Mouse (Mus musculus) bone marrow macrophage, adult 2 months (primary cell): ENCODE results near the gene Rgl2.

Source experiments
- CTCF ChIP-seq: IDR thresholded peaks from 2 replicates; pipeline ENCODE4 v1.5.1; 2012; ENCODE audit warnings: low read depth, mild to moderate bottlenecking, low read length, moderate library complexity
- POLR2A ChIP-seq: IDR thresholded peaks from 2 replicates; pipeline ENCODE4 v1.6.1; 2012; ENCODE audit warnings: mild to moderate bottlenecking, low read depth, low read length, borderline replicate concordance

DNA sequence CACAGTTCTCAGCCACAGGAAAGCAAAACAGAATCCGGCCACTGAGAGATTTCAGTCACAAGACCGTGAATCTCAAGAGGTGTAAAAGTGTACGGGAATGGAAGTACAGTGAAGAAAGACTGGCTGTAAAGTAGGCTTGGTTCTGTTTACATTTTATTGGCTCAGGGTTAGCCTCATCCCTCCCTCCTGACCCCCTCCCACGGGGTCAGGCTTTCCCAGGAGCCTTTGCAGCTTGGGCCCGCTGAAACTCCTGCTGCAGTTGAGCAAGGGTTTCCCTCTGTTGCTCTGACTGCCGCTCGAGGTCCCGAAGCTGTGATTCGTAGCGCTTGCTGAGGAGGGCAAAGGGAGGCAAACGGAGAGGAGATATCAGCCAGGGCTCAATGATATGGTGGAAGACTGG is 9.4 kb downstream of the Rgl2 start:
- TF ChIP-seq POLR2A (no peak), CTCF (no peak)
